Mouse (Mus musculus): ENCODE results near the gene Magee2.
"Not testable (repeated sequence)": the region's sequence is repeated elsewhere in the genome, so short reads cannot be mapped to it uniquely, and the experiment has no call there.

Magee2 gene

GRCm38 (mm10) chrX:104856751-104857341 lies at the start of gene Magee2:
Magee2 (minus strand) TSS chrX:104857267.
- DNase-seq: peak; percentile 19

- DNase-seq: no peak
Measured at GRCm38 (mm10) chrX:104853610-104854009, 3.5 kb downstream of the Magee2 start.

- not testable (repeated sequence) for DNase-seq
Measured at GRCm38 (mm10) chrX:104817583-104817982, 39.5 kb downstream of the Magee2 start.

- not testable (repeated sequence) for DNase-seq
Measured at GRCm38 (mm10) chrX:104816987-104817386, 40.1 kb downstream of the Magee2 start.

GRCm38 (mm10) chrX:104813704-104814103 lies 43.4 kb downstream of the Magee2 start:
- DNase-seq: not testable (repeated sequence)

Data from right cerebral cortex, adult 18-20 months (tissue).